8 mouse cellular contexts compared by ENCODE assay signal in genomic region chr2:103625349-103625932, GRCm38 (mm10). TPM values are rescaled to one million over a fixed set of nuclear protein-coding genes. Genes with fewer than 3 reads are reported as not detected.
A peak's percentile ranks its signal among the peaks of the same experiment; 100 is the strongest.
DNase-seq lines count a peak whose midpoint lies in the region; ATAC-seq and TF ChIP-seq lines count a peak whose summit lies in the region.

No protein-coding gene starts in this region.

- 13% methylated on average over 7 of the region's 7 CpGs for WGBS in heart, embryonic 10.5 days
- WGBS in embryonic facial prominence, embryonic 10.5 days = 9% methylated on average over 7 of the region's 7 CpGs
- WGBS in midbrain, embryonic 15.5 days = 7% methylated on average over 7 of the region's 7 CpGs

- no peak overlapping the region for H3K9ac ChIP-seq in midbrain, embryonic 15.5 days

- peak overlapping the region; percentile 5; the same call in 1 of the 2 replicates for H3K4me2 ChIP-seq in midbrain, embryonic 15.5 days

- H3K4me1 ChIP-seq in heart, embryonic 10.5 days = peaks cover 85% of the 10 kb centered on the region
- peaks cover 62% of the 10 kb centered on the region for H3K4me1 ChIP-seq in embryonic facial prominence, embryonic 10.5 days
- H3K4me1 ChIP-seq in midbrain, embryonic 15.5 days = peaks cover 18% of the 10 kb centered on the region

- no peak for TF ChIP-seq CTCF in layer of hippocampus, adult 2 months (conservative IDR thresholded peaks at IDR 0.05)
- TF ChIP-seq CTCF in left cerebral cortex, adult 2 months (IDR thresholded peaks at IDR 0.05) = no peak

- ATAC-seq in midbrain, embryonic 15.5 days (replicated peaks) = peak; percentile 86

- H3K9me3 ChIP-seq in heart, embryonic 10.5 days = no peaks in the 10 kb centered on the region
- H3K9me3 ChIP-seq in embryonic facial prominence, embryonic 10.5 days = no peaks in the 10 kb centered on the region
- no peaks in the 10 kb centered on the region for H3K9me3 ChIP-seq in midbrain, embryonic 15.5 days

- DNase-seq in heart, embryonic 10.5 days (ENCODE audit: low spot score) = peak; percentile 82
- no peak for DNase-seq in heart, adult 9 months (ENCODE audit: low spot score in 2 of 2)
- DNase-seq in embryonic facial prominence, embryonic 10.5 days (ENCODE audit: low spot score) = peak; percentile 75
- DNase-seq in induced T-regulatory cell, adult 2 months (ENCODE audit: low read depth) = peak; percentile 51
- DNase-seq in layer of hippocampus, adult 2 months (ENCODE audit: low spot score in 2 of 2) = no peak
- no peak for DNase-seq in spleen, postnatal 4 days (ENCODE audit: low spot score in 2 of 2)
- no peak for DNase-seq in left cerebral cortex, adult 2 months (ENCODE audit: extremely low spot score in 1 of 2, low spot score in 2 of 2)

- H3K4me3 ChIP-seq in heart, embryonic 10.5 days = peak overlapping the region; percentile 32
- peak overlapping the region; percentile 28; the same call in 1 of the 2 replicates for H3K4me3 ChIP-seq in embryonic facial prominence, embryonic 10.5 days
- no peak overlapping the region for H3K4me3 ChIP-seq in midbrain, embryonic 15.5 days
- no peak overlapping the region for H3K4me3 ChIP-seq in layer of hippocampus, adult 2 months
- no peak overlapping the region for H3K4me3 ChIP-seq in left cerebral cortex, adult 2 months

- intact Hi-C loops in left cerebral cortex, adult 2 months (cut with DNase I) = no loop called here

- no peaks in the 10 kb centered on the region for H3K36me3 ChIP-seq in heart, embryonic 10.5 days
- no peaks in the 10 kb centered on the region for H3K36me3 ChIP-seq in embryonic facial prominence, embryonic 10.5 days (replicated peaks)
- no peaks in the 10 kb centered on the region for H3K36me3 ChIP-seq in midbrain, embryonic 15.5 days (replicated peaks)

- peak overlapping the region; percentile 62; the same call in 1 of the 2 replicates for H3K27ac ChIP-seq in heart, embryonic 10.5 days
- H3K27ac ChIP-seq in embryonic facial prominence, embryonic 10.5 days (replicated peaks) = peak overlapping the region; percentile 62
- peak overlapping the region; percentile 75 for H3K27ac ChIP-seq in midbrain, embryonic 15.5 days
- H3K27ac ChIP-seq in layer of hippocampus, adult 2 months = no peak overlapping the region
- no peak overlapping the region for H3K27ac ChIP-seq in left cerebral cortex, adult 2 months

- H3K27me3 ChIP-seq in heart, embryonic 10.5 days (ENCODE audit: insufficient read depth, poor library complexity, severe bottlenecking) = no peaks in the 10 kb centered on the region
- H3K27me3 ChIP-seq in embryonic facial prominence, embryonic 10.5 days (replicated peaks; ENCODE audit: low read depth, poor library complexity, severe bottlenecking) = peaks cover 37% of the 10 kb centered on the region
- H3K27me3 ChIP-seq in midbrain, embryonic 15.5 days (replicated peaks) = no peaks in the 10 kb centered on the region

RNA-seq across cellular contexts. Expression of gene Abtb2, which starts 59.3 kb away (rescaled TPM):
- polyA plus RNA-seq in heart, embryonic 10.5 days (2016; fragmentation: Nextera tagmentation; extraction: Ambion mirVana) = 19.0 and 33.2 TPM in 2 replicates
- polyA plus RNA-seq in embryonic facial prominence, embryonic 10.5 days (2016; fragmentation: Nextera tagmentation; extraction: Ambion mirVana) = 9.9 and 13.1 TPM in 2 replicates
- 9.6 and 10.3 TPM in 2 replicates for polyA plus RNA-seq in midbrain, embryonic 15.5 days (2015; fragmentation: Nextera tagmentation; extraction: Ambion mirVana)
- 10 to 100 TPM in 1 of 2 experiments, 1 to 10 TPM in 1; 9.5 to 10.3 TPM for total RNA-seq in layer of hippocampus, adult 2 months (2021)
- total RNA-seq in left cerebral cortex, adult 2 months (2021) = 1 to 10 TPM; 8.1 to 9.7 TPM

Comparison
In these comparisons a context has a peak if more than half of its experiments do, and no peak if none do; other contexts are left out.
1. DNase-seq: peak in heart, embryonic 10.5 days (single experiment), embryonic facial prominence, embryonic 10.5 days (single experiment) and induced T-regulatory cell, adult 2 months (single experiment); none in heart, adult 9 months (0 of 2), layer of hippocampus, adult 2 months (0 of 2), spleen, postnatal 4 days (0 of 2) and left cerebral cortex, adult 2 months (0 of 2).
2. H3K27ac ChIP-seq: peak in heart, embryonic 10.5 days (single experiment), embryonic facial prominence, embryonic 10.5 days (single experiment) and midbrain, embryonic 15.5 days (single experiment); none in layer of hippocampus, adult 2 months (single experiment) and left cerebral cortex, adult 2 months (single experiment).
3. H3K4me3 ChIP-seq: peak in heart, embryonic 10.5 days (single experiment) and embryonic facial prominence, embryonic 10.5 days (single experiment); none in midbrain, embryonic 15.5 days (single experiment), layer of hippocampus, adult 2 months (single experiment) and left cerebral cortex, adult 2 months (single experiment).